Mouse (Mus musculus): ENCODE results near the gene Cela1. TPM values are rescaled to one million over a fixed set of nuclear protein-coding genes. Genes with fewer than 3 reads are reported as not detected.

Gene Cela1
- polyA plus RNA-seq, 1 experiment = 8.3 TPM

GRCm38 (mm10) chr15:100679005-100679404, 8.7 kb downstream of the Cela1 start:
- 93% methylated on average over 14 of the region's 14 CpGs for WGBS
- no peak for DNase-seq
- H3K27me3 ChIP-seq (ENCODE audit: control insufficient read depth, insufficient read depth, low read length) = no peaks in the 10 kb centered on the region
- H3K4me3 ChIP-seq (replicated peaks; ENCODE audit: insufficient read depth, low read depth, low read length) = no peak overlapping the region
- TF ChIP-seq CTCF (IDR thresholded peaks at IDR 0.05; ENCODE audit: borderline replicate concordance, insufficient read depth, low read depth, low read length) = no peak
- TF ChIP-seq POLR2A (IDR thresholded peaks at IDR 0.05; ENCODE audit: borderline replicate concordance, insufficient read depth, low read length) = no peak
- no peak overlapping the region for H3K27ac ChIP-seq (ENCODE audit: insufficient read depth, low read length)
- H3K4me1 ChIP-seq (ENCODE audit: control insufficient read depth, insufficient read depth, low read length) = no peaks in the 10 kb centered on the region; the same call in 1 of the 2 replicates

GRCm38 (mm10) chr15:100678581-100678980, 9.1 kb downstream of the Cela1 start:
- no peak for TF ChIP-seq CTCF (IDR thresholded peaks at IDR 0.05; ENCODE audit: borderline replicate concordance, insufficient read depth, low read depth, low read length)
- TF ChIP-seq POLR2A (IDR thresholded peaks at IDR 0.05; ENCODE audit: borderline replicate concordance, insufficient read depth, low read length) = no peak
- 81% methylated on average over 12 of the region's 12 CpGs for WGBS
- H3K4me3 ChIP-seq (replicated peaks; ENCODE audit: insufficient read depth, low read depth, low read length) = no peak overlapping the region
- no peak overlapping the region for H3K27ac ChIP-seq (ENCODE audit: insufficient read depth, low read length)
- no peak for DNase-seq
- no peaks in the 10 kb centered on the region; the same call in 1 of the 2 replicates for H3K4me1 ChIP-seq (ENCODE audit: control insufficient read depth, insufficient read depth, low read length)
- H3K27me3 ChIP-seq (ENCODE audit: control insufficient read depth, insufficient read depth, low read length) = no peaks in the 10 kb centered on the region

GRCm38 (mm10) chr15:100677675-100678074, 10.0 kb downstream of the Cela1 start:
- no peak overlapping the region for H3K4me3 ChIP-seq (replicated peaks; ENCODE audit: insufficient read depth, low read depth, low read length)
- no peak overlapping the region for H3K27ac ChIP-seq (ENCODE audit: insufficient read depth, low read length)
- WGBS = 88% methylated on average over 8 of the region's 8 CpGs
- no peak for DNase-seq
- H3K4me1 ChIP-seq (ENCODE audit: control insufficient read depth, insufficient read depth, low read length) = no peaks in the 10 kb centered on the region; the same call in 1 of the 2 replicates
- TF ChIP-seq POLR2A (IDR thresholded peaks at IDR 0.05; ENCODE audit: borderline replicate concordance, insufficient read depth, low read length) (no peak), CTCF (IDR thresholded peaks at IDR 0.05; ENCODE audit: borderline replicate concordance, insufficient read depth, low read depth, low read length) (no peak)
- no peaks in the 10 kb centered on the region for H3K27me3 ChIP-seq (ENCODE audit: control insufficient read depth, insufficient read depth, low read length)

- DNase-seq = no peak
- Histone ChIP-seq H3K27me3 (ENCODE audit: control insufficient read depth, insufficient read depth, low read length) (no peaks in the 10 kb centered on the region), H3K4me3 (replicated peaks; ENCODE audit: insufficient read depth, low read depth, low read length) (no peak overlapping the region), H3K27ac (ENCODE audit: insufficient read depth, low read length) (no peak overlapping the region), H3K4me1 (ENCODE audit: control insufficient read depth, insufficient read depth, low read length) (no peaks in the 10 kb centered on the region; the same call in 1 of the 2 replicates)
- 67% methylated on average over 1 of the region's 1 CpGs for WGBS
- TF ChIP-seq POLR2A (IDR thresholded peaks at IDR 0.05; ENCODE audit: borderline replicate concordance, insufficient read depth, low read length) = no peak
- no peak for TF ChIP-seq CTCF (IDR thresholded peaks at IDR 0.05; ENCODE audit: borderline replicate concordance, insufficient read depth, low read depth, low read length)
These were observed 11.2 kb downstream of the Cela1 start for GRCm38 (mm10) chr15:100676521-100676920.

- H3K4me3 ChIP-seq (replicated peaks; ENCODE audit: insufficient read depth, low read depth, low read length) = no peak overlapping the region
- no peak for TF ChIP-seq CTCF (IDR thresholded peaks at IDR 0.05; ENCODE audit: borderline replicate concordance, insufficient read depth, low read depth, low read length)
- TF ChIP-seq POLR2A (IDR thresholded peaks at IDR 0.05; ENCODE audit: borderline replicate concordance, insufficient read depth, low read length) = no peak
- 65% methylated on average over 3 of the region's 3 CpGs for WGBS
- no peaks in the 10 kb centered on the region for H3K27me3 ChIP-seq (ENCODE audit: control insufficient read depth, insufficient read depth, low read length)
- DNase-seq = no peak
- H3K4me1 ChIP-seq (ENCODE audit: control insufficient read depth, insufficient read depth, low read length) = no peaks in the 10 kb centered on the region; the same call in 1 of the 2 replicates
- H3K27ac ChIP-seq (ENCODE audit: insufficient read depth, low read length) = no peak overlapping the region
These were observed 12.2 kb downstream of the Cela1 start for GRCm38 (mm10) chr15:100675486-100675885.

GRCm38 (mm10) chr15:100674566-100674965, 13.2 kb downstream of the Cela1 start:
- 86% methylated on average over 10 of the region's 10 CpGs for WGBS

GRCm38 (mm10) chr15:100673585-100674391, 13.9 kb downstream of the Cela1 start:
- Histone ChIP-seq H3K27ac (ENCODE audit: insufficient read depth, low read length) (no peak overlapping the region), H3K4me3 (replicated peaks; ENCODE audit: insufficient read depth, low read depth, low read length) (no peak overlapping the region), H3K27me3 (ENCODE audit: control insufficient read depth, insufficient read depth, low read length) (no peaks in the 10 kb centered on the region), H3K4me1 (ENCODE audit: control insufficient read depth, insufficient read depth, low read length) (no peaks in the 10 kb centered on the region; the same call in 1 of the 2 replicates)
- TF ChIP-seq POLR2A (IDR thresholded peaks at IDR 0.05; ENCODE audit: borderline replicate concordance, insufficient read depth, low read length) = no peak
- TF ChIP-seq CTCF (IDR thresholded peaks at IDR 0.05; ENCODE audit: borderline replicate concordance, insufficient read depth, low read depth, low read length) = no peak
- WGBS = 54% methylated on average over 12 of the region's 12 CpGs
- no peak for DNase-seq

More at GRCm38 (mm10) chr15:100674566-100674965, 13.2 kb downstream of the Cela1 start:
- TF ChIP-seq CTCF (IDR thresholded peaks at IDR 0.05; ENCODE audit: borderline replicate concordance, insufficient read depth, low read depth, low read length) (no peak), POLR2A (IDR thresholded peaks at IDR 0.05; ENCODE audit: borderline replicate concordance, insufficient read depth, low read length) (no peak)
- no peaks in the 10 kb centered on the region; the same call in 1 of the 2 replicates for H3K4me1 ChIP-seq (ENCODE audit: control insufficient read depth, insufficient read depth, low read length)
- DNase-seq = no peak
- H3K27me3 ChIP-seq (ENCODE audit: control insufficient read depth, insufficient read depth, low read length) = no peaks in the 10 kb centered on the region
- H3K4me3 ChIP-seq (replicated peaks; ENCODE audit: insufficient read depth, low read depth, low read length) = no peak overlapping the region
- H3K27ac ChIP-seq (ENCODE audit: insufficient read depth, low read length) = no peak overlapping the region

GRCm38 (mm10) chr15:100670833-100671232, 16.9 kb downstream of the Cela1 start:
- H3K27ac ChIP-seq (ENCODE audit: insufficient read depth, low read length) = no peak overlapping the region
- no peak overlapping the region for H3K4me3 ChIP-seq (replicated peaks; ENCODE audit: insufficient read depth, low read depth, low read length)
- TF ChIP-seq POLR2A (IDR thresholded peaks at IDR 0.05; ENCODE audit: borderline replicate concordance, insufficient read depth, low read length) (no peak), CTCF (IDR thresholded peaks at IDR 0.05; ENCODE audit: borderline replicate concordance, insufficient read depth, low read depth, low read length) (no peak)
- no peak for DNase-seq
- no peaks in the 10 kb centered on the region for H3K4me1 ChIP-seq (ENCODE audit: control insufficient read depth, insufficient read depth, low read length)
- 50% methylated on average over 5 of the region's 5 CpGs for WGBS
- H3K27me3 ChIP-seq (ENCODE audit: control insufficient read depth, insufficient read depth, low read length) = no peaks in the 10 kb centered on the region

Measured in cerebellum, adult 2 months (tissue).